ENCODE assay signal across 12 mouse cellular contexts in genomic region chr4:55757148-55757927, GRCm38 (mm10).
DNase-seq lines count a peak whose midpoint lies in the region; ATAC-seq and TF ChIP-seq lines count a peak whose summit lies in the region.
"Had no signal": no experiment of that assay in that cellular context is flagged by ENCODE, and none has a peak within 500 bp of the region (broad histone marks: within the 10 kb centered on the region; RNA-seq: fewer than 3 reads in every experiment).

No protein-coding gene starts in this region.

- no peaks in the 10 kb centered on the region for H3K36me3 ChIP-seq in forebrain, embryonic 12.5 days (replicated peaks)
- H3K36me3 ChIP-seq in forebrain, embryonic 11.5 days (ENCODE audit: control insufficient read depth, insufficient read depth, low read length), result no peaks in the 10 kb centered on the region
- no peaks in the 10 kb centered on the region for H3K36me3 ChIP-seq in embryonic facial prominence, embryonic 13.5 days
- H3K36me3 ChIP-seq in midbrain, postnatal 0 days (ENCODE audit: insufficient read depth, low read length), result no peaks in the 10 kb centered on the region
- H3K36me3 ChIP-seq in heart, embryonic 11.5 days (ENCODE audit: control insufficient read depth, insufficient read depth, low read length), result no peaks in the 10 kb centered on the region
- H3K36me3 ChIP-seq: heart, embryonic 12.5 days had no signal

- H3K27ac ChIP-seq in forebrain, embryonic 12.5 days, result no peak overlapping the region
- H3K27ac ChIP-seq in forebrain, embryonic 11.5 days (ENCODE audit: low read depth, low read length), result no peak overlapping the region
- H3K27ac ChIP-seq in embryonic facial prominence, embryonic 13.5 days, result peak overlapping the region; percentile 44; the same call in 1 of the 2 replicates
- H3K27ac ChIP-seq in midbrain, postnatal 0 days (ENCODE audit: low read depth, low read length), result no peak overlapping the region
- no peak overlapping the region for H3K27ac ChIP-seq in heart, embryonic 11.5 days (ENCODE audit: low read depth, low read length)

- H3K27me3 ChIP-seq in forebrain, embryonic 12.5 days, result no peaks in the 10 kb centered on the region
- H3K27me3 ChIP-seq in forebrain, embryonic 11.5 days (ENCODE audit: control insufficient read depth, insufficient read depth, low read length), result no peaks in the 10 kb centered on the region
- peaks cover 5% of the 10 kb centered on the region; the same call in 1 of the 2 replicates for H3K27me3 ChIP-seq in embryonic facial prominence, embryonic 13.5 days
- H3K27me3 ChIP-seq in midbrain, postnatal 0 days (ENCODE audit: insufficient read depth, low read length), result no peaks in the 10 kb centered on the region
- H3K27me3 ChIP-seq in heart, embryonic 11.5 days (ENCODE audit: control insufficient read depth, insufficient read depth, low read length), result no peaks in the 10 kb centered on the region
- H3K27me3 ChIP-seq: heart, embryonic 12.5 days had no signal

- no peaks in the 10 kb centered on the region for H3K9me3 ChIP-seq in forebrain, embryonic 12.5 days
- H3K9me3 ChIP-seq in forebrain, embryonic 11.5 days (ENCODE audit: control insufficient read depth, low read length), result no peaks in the 10 kb centered on the region
- H3K9me3 ChIP-seq in embryonic facial prominence, embryonic 13.5 days, result no peaks in the 10 kb centered on the region
- no peaks in the 10 kb centered on the region for H3K9me3 ChIP-seq in midbrain, postnatal 0 days (ENCODE audit: low read length)
- no peaks in the 10 kb centered on the region for H3K9me3 ChIP-seq in heart, embryonic 11.5 days (replicated peaks; ENCODE audit: control insufficient read depth, low read length)
- H3K9me3 ChIP-seq: heart, embryonic 12.5 days had no signal

- 45% methylated on average over 15 of the region's 15 CpGs for WGBS in forebrain, embryonic 12.5 days
- WGBS in forebrain, embryonic 11.5 days, result 55% methylated on average over 15 of the region's 15 CpGs
- WGBS in embryonic facial prominence, embryonic 13.5 days, result 18% methylated on average over 15 of the region's 15 CpGs
- WGBS in midbrain, postnatal 0 days, result 17% methylated on average over 15 of the region's 15 CpGs
- 66% methylated on average over 15 of the region's 15 CpGs for WGBS in heart, embryonic 11.5 days (ENCODE audit: insufficient replicate concordance)

- TF ChIP-seq CTCF in midbrain, postnatal 0 days (IDR thresholded peaks at IDR 0.05), result no peak

- no peak overlapping the region for H3K4me3 ChIP-seq in forebrain, embryonic 12.5 days (replicated peaks)
- H3K4me3 ChIP-seq in forebrain, embryonic 11.5 days (ENCODE audit: low read depth, low read length), result no peak overlapping the region
- peak overlapping the region; percentile 20 for H3K4me3 ChIP-seq in embryonic facial prominence, embryonic 13.5 days
- no peak overlapping the region for H3K4me3 ChIP-seq in midbrain, postnatal 0 days (ENCODE audit: low read depth, low read length)
- no peak overlapping the region for H3K4me3 ChIP-seq in heart, embryonic 11.5 days (ENCODE audit: low read depth, low read length)
- H3K4me3 ChIP-seq: heart, embryonic 12.5 days; myocyte had no signal

- peak overlapping the region; percentile 21; the same call in 1 of the 2 replicates for H3K4me2 ChIP-seq in forebrain, embryonic 12.5 days
- no peak overlapping the region for H3K4me2 ChIP-seq in forebrain, embryonic 11.5 days (ENCODE audit: low read depth, low read length, severe bottlenecking)
- H3K4me2 ChIP-seq in embryonic facial prominence, embryonic 13.5 days, result peak overlapping the region; percentile 53
- peak overlapping the region; percentile 37 for H3K4me2 ChIP-seq in midbrain, postnatal 0 days (ENCODE audit: low read depth, low read length, poor library complexity, severe bottlenecking)
- H3K4me2 ChIP-seq in heart, embryonic 11.5 days, result no peak overlapping the region
- H3K4me2 ChIP-seq: heart, embryonic 12.5 days had no signal

- no peak for ATAC-seq in forebrain, embryonic 12.5 days (ENCODE audit: low FRiP score)
- no peak for ATAC-seq in forebrain, embryonic 11.5 days (replicated peaks; ENCODE audit: low FRiP score)
- no peak for ATAC-seq in embryonic facial prominence, embryonic 13.5 days (ENCODE audit: insufficient number of reproducible peaks, insufficient read depth, low FRiP score, low TSS enrichment, low read depth)
- no peak for ATAC-seq in midbrain, postnatal 0 days (ENCODE audit: low FRiP score)
- ATAC-seq in heart, embryonic 11.5 days (replicated peaks; ENCODE audit: insufficient number of reproducible peaks, low FRiP score, low TSS enrichment), result no peak

- peaks cover 11% of the 10 kb centered on the region; the same call in 1 of the 2 replicates for H3K4me1 ChIP-seq in forebrain, embryonic 12.5 days
- no peaks in the 10 kb centered on the region for H3K4me1 ChIP-seq in forebrain, embryonic 11.5 days (replicated peaks; ENCODE audit: control insufficient read depth, insufficient read depth, low read length)
- peaks cover 15% of the 10 kb centered on the region for H3K4me1 ChIP-seq in embryonic facial prominence, embryonic 13.5 days
- 0 out of 2 replicates have a peak, but pooled peaks cover 6% of the 10 kb centered on the region for H3K4me1 ChIP-seq in midbrain, postnatal 0 days (ENCODE audit: insufficient read depth, low read length)
- H3K4me1 ChIP-seq in heart, embryonic 11.5 days (ENCODE audit: control insufficient read depth, insufficient read depth, low read length), result no peaks in the 10 kb centered on the region
- H3K4me1 ChIP-seq: heart, embryonic 12.5 days had no signal

- no peak for DNase-seq in forebrain, embryonic 11.5 days (ENCODE audit: low spot score)
- peak; percentile 7 for DNase-seq in left cerebral cortex, adult 18-20 months (ENCODE audit: low spot score in 2 of 2)
- no peak for DNase-seq in left cerebral cortex, adult 11 months (ENCODE audit: low spot score)
- peak; percentile 14 for DNase-seq in midbrain, postnatal 0 days (ENCODE audit: low spot score)
- DNase-seq in lung, postnatal 14 days, result no peak
- DNase-seq: lung, postnatal 10 days; right cerebral cortex, adult 18-20 months had no signal

- H3K9ac ChIP-seq in forebrain, embryonic 12.5 days, result no peak overlapping the region
- no peak overlapping the region for H3K9ac ChIP-seq in forebrain, embryonic 11.5 days (ENCODE audit: low read length)
- no peak overlapping the region for H3K9ac ChIP-seq in embryonic facial prominence, embryonic 13.5 days
- 0 out of 2 replicates have a peak overlapping the region, but pooled peaks have one; percentile 13 for H3K9ac ChIP-seq in midbrain, postnatal 0 days (replicated peaks; ENCODE audit: low read length, poor library complexity, severe bottlenecking)
- H3K9ac ChIP-seq in heart, embryonic 11.5 days (ENCODE audit: low read depth, low read length), result no peak overlapping the region
- H3K9ac ChIP-seq: heart, embryonic 12.5 days had no signal

Comparison
In these comparisons a context has a peak if more than half of its experiments do, and no peak if none do; other contexts are left out.
1. H3K4me2 ChIP-seq: peak in forebrain, embryonic 12.5 days (single experiment), embryonic facial prominence, embryonic 13.5 days (single experiment) and midbrain, postnatal 0 days (single experiment); none in forebrain, embryonic 11.5 days (single experiment) and heart, embryonic 11.5 days (single experiment).
2. DNase-seq: peak in left cerebral cortex, adult 18-20 months (2 of 2) and midbrain, postnatal 0 days (single experiment); none in forebrain, embryonic 11.5 days (single experiment), left cerebral cortex, adult 11 months (single experiment) and lung, postnatal 14 days (single experiment).